Mouse (Mus musculus) CD8-positive naive resting alpha-beta T cell, adult 57 days (primary cell): Measurements from ENCODE around the gene Trim71. TPM values are rescaled to one million over a fixed set of nuclear protein-coding genes. Genes with fewer than 3 reads are reported as not detected.

Experiments
- total RNA-seq: library from RNA; stranded (reverse); gene quantifications from one replicate; pipeline ENCODE4 v1.2.4, GENCODE M21; 2023

The Trim71 gene
- total RNA-seq: not detected

DNA sequence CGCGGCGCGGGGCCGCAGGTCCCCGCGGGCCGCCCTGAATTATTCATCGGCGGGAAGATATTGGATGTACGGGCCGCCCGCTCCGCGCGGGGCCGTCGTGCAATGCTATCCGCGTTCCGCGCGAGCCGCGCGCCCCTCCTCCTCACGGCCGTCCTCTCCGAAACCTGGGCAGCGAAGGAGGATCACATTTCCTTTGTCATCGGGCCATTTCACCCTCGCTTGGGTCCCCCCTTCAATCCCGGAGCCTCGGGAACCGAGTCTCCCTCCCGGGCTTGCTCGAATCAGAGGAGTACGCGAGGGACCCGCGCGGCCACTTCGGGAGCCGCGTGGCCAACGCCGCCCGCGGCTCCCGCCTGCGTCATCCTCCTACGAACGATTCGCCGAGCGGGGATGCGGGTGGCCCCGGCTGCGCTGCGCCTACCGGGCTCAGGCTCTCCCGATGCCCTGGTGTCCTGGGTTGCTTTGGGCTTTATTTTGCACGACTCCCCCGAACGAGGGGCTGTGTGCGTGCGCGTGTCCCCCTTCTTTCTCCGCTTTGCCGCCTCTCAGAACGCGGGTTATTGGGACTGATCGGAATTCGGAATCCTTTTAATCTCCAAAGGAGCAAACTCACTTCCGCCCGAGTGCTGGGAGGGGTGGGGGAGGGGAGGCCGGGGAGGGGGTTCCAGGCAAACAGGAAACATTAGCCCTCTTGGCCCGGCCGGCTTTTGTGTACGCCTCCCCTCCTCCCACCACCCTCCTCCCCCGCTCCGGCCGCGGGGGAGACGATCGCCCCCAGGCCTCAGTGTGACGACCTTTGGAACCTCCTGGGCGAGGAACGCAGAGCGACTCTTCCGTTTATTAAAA is at the start of gene Trim71:
Trim71 (minus strand) TSS at position 609 of the 846 bp plus-strand sequence.

DNA sequence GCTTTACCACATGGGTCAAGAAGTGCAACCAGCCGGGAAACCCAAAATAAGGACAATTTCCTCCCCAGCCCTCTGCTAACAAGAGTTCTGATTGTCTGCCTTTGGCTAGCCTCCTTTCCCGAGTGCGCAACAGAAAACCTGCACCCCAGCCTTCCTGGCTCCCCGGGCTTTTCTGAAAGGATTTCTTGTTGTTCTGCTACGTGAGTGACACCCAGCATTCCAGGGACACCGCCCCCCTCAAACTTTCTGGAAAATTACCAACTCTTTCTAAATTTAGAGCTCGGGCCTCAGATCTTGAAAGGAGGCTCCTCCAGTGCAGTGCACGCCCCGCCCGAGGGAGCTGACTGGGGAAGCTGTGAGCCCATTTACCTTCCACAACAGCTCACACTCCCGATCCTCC is 48.8 kb downstream of the Trim71 start, which contains the start of gene C130032M10Rik:
C130032M10Rik (plus strand) TSS at position 334 of the 400 bp plus-strand sequence.

DNA sequence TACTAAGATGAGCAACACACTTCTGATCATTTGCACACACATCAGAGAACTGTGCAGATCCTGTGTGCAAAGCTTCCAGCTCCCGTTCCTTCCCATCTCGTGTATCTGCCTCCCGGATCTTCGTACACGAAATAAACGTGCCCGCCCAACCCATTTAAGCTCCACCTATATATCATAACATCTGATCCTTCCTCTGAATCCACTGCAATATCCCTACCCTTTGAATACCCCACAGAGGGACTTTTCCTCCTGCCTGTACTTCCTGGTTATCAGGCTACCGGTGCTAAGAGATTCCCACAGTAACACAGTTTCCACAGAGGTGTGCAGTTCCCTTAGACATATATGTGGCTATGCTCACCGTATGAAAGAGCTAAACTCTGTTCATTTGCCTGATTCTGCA is 59.4 kb downstream of the Trim71 start, which contains the start of gene Ccr4:
Ccr4 (minus strand) TSS at position 101 of the 400 bp plus-strand sequence.

Other genes with a start within 250 kb of the Trim71 start
- gene Bcl2a1c, start 234.2 kb downstream of the Trim71 start, total RNA-seq: not detected
- gene Crtap, start 173.7 kb downstream of the Trim71 start, total RNA-seq: 9.2 TPM
- gene Glb1, start 163.3 kb downstream of the Trim71 start, total RNA-seq: 20.2 TPM
- 13.1 TPM for gene Tmppe, start 163.3 kb downstream of the Trim71 start, total RNA-seq
- gene Ccr4, start 59.5 kb downstream of the Trim71 start, total RNA-seq: 0.61 TPM
- gene C130032M10Rik, start 48.7 kb downstream of the Trim71 start, total RNA-seq: not detected
- gene Cnot10, start 75.8 kb upstream of the Trim71 start, total RNA-seq: 77.8 TPM
- 46.3 TPM for gene Dync1li1, start 124.4 kb upstream of the Trim71 start, total RNA-seq
- gene Cmtm6, start 166.7 kb upstream of the Trim71 start, total RNA-seq: 86.4 TPM
- 70.2 TPM for gene Cmtm7, start 217.5 kb upstream of the Trim71 start, total RNA-seq